Mouse (Mus musculus): ENCODE results near the gene Nfib.

DNA sequence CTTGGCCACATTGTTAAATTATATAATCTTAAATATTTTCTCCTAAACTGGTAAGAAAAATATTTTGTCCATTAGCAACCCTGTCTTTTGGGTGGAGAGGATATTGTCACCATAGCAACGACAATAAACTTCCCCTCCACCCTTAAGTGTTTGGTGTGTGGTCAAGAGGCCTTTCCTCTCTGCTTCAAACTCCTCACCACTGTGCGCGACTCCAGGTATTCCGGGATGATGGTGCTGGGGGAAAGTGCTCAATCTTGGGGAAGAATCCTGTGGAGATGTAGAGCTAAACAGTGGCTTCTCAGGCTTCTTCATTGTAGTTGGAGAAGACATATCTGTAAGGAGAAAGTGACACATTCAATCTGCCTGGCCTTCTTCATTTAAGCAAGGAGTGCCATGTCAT lies 375.5 kb downstream of the Nfib start:
- no peak for TF ChIP-seq CTCF (IDR thresholded peaks at IDR 0.05)
- TF ChIP-seq EP300 (IDR thresholded peaks at IDR 0.05): no peak

Data from lung, postnatal 0 days (tissue).